Comparison of ENCODE assay signal across 22 mouse cellular contexts in genomic region chr3:159878983-159879382, GRCm38 (mm10). TPM values are rescaled to one million over a fixed set of nuclear protein-coding genes. Genes with fewer than 3 reads are reported as not detected.
DNase-seq lines count a peak whose midpoint lies in the region; ATAC-seq and TF ChIP-seq lines count a peak whose summit lies in the region.
"Had no signal": no experiment of that assay in that cellular context is flagged by ENCODE, and none has a peak within 500 bp of the region (broad histone marks: within the 10 kb centered on the region; RNA-seq: fewer than 3 reads in every experiment).

No protein-coding gene starts in this region.

- no peaks in the 10 kb centered on the region for H3K27me3 ChIP-seq in hindbrain, embryonic 14.5 days (ENCODE audit: control insufficient read depth, insufficient read depth, low read length)
- no peaks in the 10 kb centered on the region for H3K27me3 ChIP-seq in hindbrain, embryonic 16.5 days (replicated peaks; ENCODE audit: control insufficient read depth, insufficient read depth, low read length)
- H3K27me3 ChIP-seq in neural tube, embryonic 11.5 days (ENCODE audit: control insufficient read depth, insufficient read depth, low read length), result no peaks in the 10 kb centered on the region
- H3K27me3 ChIP-seq in forebrain, postnatal 0 days (ENCODE audit: insufficient read depth, low read length), result no peaks in the 10 kb centered on the region
- H3K27me3 ChIP-seq: embryonic facial prominence, embryonic 13.5 days; heart, embryonic 15.5 days; kidney, embryonic 15.5 days; liver, embryonic 13.5 days had no signal

- no peaks in the 10 kb centered on the region for H3K36me3 ChIP-seq in hindbrain, embryonic 14.5 days (replicated peaks; ENCODE audit: control insufficient read depth, insufficient read depth)
- H3K36me3 ChIP-seq in hindbrain, embryonic 16.5 days (ENCODE audit: control insufficient read depth, insufficient read depth, low read length), result no peaks in the 10 kb centered on the region
- H3K36me3 ChIP-seq in neural tube, embryonic 11.5 days (ENCODE audit: control insufficient read depth, insufficient read depth, low read length), result no peaks in the 10 kb centered on the region; the same call in 1 of the 2 replicates
- no peaks in the 10 kb centered on the region for H3K36me3 ChIP-seq in forebrain, postnatal 0 days (ENCODE audit: insufficient read depth)
- H3K36me3 ChIP-seq: liver, embryonic 13.5 days had no signal

- TF ChIP-seq CTCF in forebrain, postnatal 0 days (IDR thresholded peaks at IDR 0.05; ENCODE audit: low read depth), result no peak

- no peaks in the 10 kb centered on the region for H3K9me3 ChIP-seq in hindbrain, embryonic 14.5 days (ENCODE audit: control insufficient read depth, low read length)
- no peaks in the 10 kb centered on the region for H3K9me3 ChIP-seq in hindbrain, embryonic 16.5 days (ENCODE audit: control insufficient read depth, low read length)
- H3K9me3 ChIP-seq in neural tube, embryonic 11.5 days (ENCODE audit: control insufficient read depth, low read length), result no peaks in the 10 kb centered on the region
- H3K9me3 ChIP-seq in forebrain, postnatal 0 days (ENCODE audit: low read length), result no peaks in the 10 kb centered on the region
- H3K9me3 ChIP-seq: embryonic facial prominence, embryonic 13.5 days; heart, embryonic 15.5 days; kidney, embryonic 15.5 days; liver, embryonic 13.5 days had no signal

- no peak overlapping the region for H3K4me3 ChIP-seq in hindbrain, embryonic 14.5 days (replicated peaks; ENCODE audit: low read length)
- no peak overlapping the region for H3K4me3 ChIP-seq in hindbrain, embryonic 16.5 days (ENCODE audit: low read length)
- no peak overlapping the region for H3K4me3 ChIP-seq in neural tube, embryonic 11.5 days (ENCODE audit: low read depth, low read length)
- no peak overlapping the region for H3K4me3 ChIP-seq in forebrain, postnatal 0 days (ENCODE audit: low read depth, low read length)
- H3K4me3 ChIP-seq: embryonic facial prominence, embryonic 13.5 days; erythroblast, embryonic 14.5 days; gastrocnemius, adult 2 months; heart, embryonic 15.5 days; kidney, embryonic 15.5 days; liver, embryonic 13.5 days had no signal

- H3K9ac ChIP-seq in hindbrain, embryonic 14.5 days, result no peak overlapping the region
- no peak overlapping the region for H3K9ac ChIP-seq in hindbrain, embryonic 16.5 days (ENCODE audit: low read depth, low read length)
- no peak overlapping the region for H3K9ac ChIP-seq in neural tube, embryonic 11.5 days (ENCODE audit: low read length)
- H3K9ac ChIP-seq in forebrain, postnatal 0 days, result no peak overlapping the region
- H3K9ac ChIP-seq: embryonic facial prominence, embryonic 13.5 days; heart, embryonic 15.5 days; kidney, embryonic 15.5 days; liver, embryonic 13.5 days had no signal

- DNase-seq in hindbrain, embryonic 14.5 days (ENCODE audit: low spot score), result no peak
- DNase-seq in neural tube, embryonic 11.5 days (ENCODE audit: low spot score), result no peak
- DNase-seq in neural tube, embryonic 10.5 days (ENCODE audit: extremely low spot score, low spot score), result no peak
- DNase-seq in forebrain, postnatal 0 days, result peak; percentile 14
- DNase-seq in cerebellum, adult 11-12 months, result no peak
- DNase-seq: adrenal gland, postnatal 10 days; cerebellum, adult 9-10 months; gastrocnemius, adult 2 months; heart, postnatal 36 days; kidney, adult 11 months; kidney, postnatal 36 days; liver, embryonic 13.5 days; lung, adult 2 months; thymus, postnatal 4 days had no signal

- H3K4me1 ChIP-seq in hindbrain, embryonic 14.5 days (replicated peaks; ENCODE audit: control insufficient read depth, insufficient read depth, low read length), result no peaks in the 10 kb centered on the region
- no peaks in the 10 kb centered on the region for H3K4me1 ChIP-seq in hindbrain, embryonic 16.5 days (ENCODE audit: control insufficient read depth, insufficient read depth, low read depth, low read length)
- no peaks in the 10 kb centered on the region; the same call in 1 of the 2 replicates for H3K4me1 ChIP-seq in neural tube, embryonic 11.5 days (ENCODE audit: control insufficient read depth, insufficient read depth, low read length)
- no peaks in the 10 kb centered on the region for H3K4me1 ChIP-seq in forebrain, postnatal 0 days (ENCODE audit: insufficient read depth)
- H3K4me1 ChIP-seq: embryonic facial prominence, embryonic 13.5 days; kidney, embryonic 15.5 days had no signal

- peak; percentile 34; the same call in 1 of the 2 replicates for ATAC-seq in hindbrain, embryonic 14.5 days (ENCODE audit: low FRiP score)
- no peak for ATAC-seq in hindbrain, embryonic 16.5 days
- ATAC-seq in neural tube, embryonic 11.5 days (ENCODE audit: insufficient read depth, low FRiP score, low TSS enrichment), result peak; percentile 49; the same call in 1 of the 2 replicates
- peak; percentile 81; the same call in 1 of the 2 replicates for ATAC-seq in forebrain, postnatal 0 days
- ATAC-seq in granulocyte monocyte progenitor cell, adult 5-6 weeks (replicated peaks; ENCODE audit: poor library complexity, severe bottlenecking), result no peak
- ATAC-seq: activated CD4-positive, CD25-positive, alpha-beta regulatory T cell, adult 4 months had no signal

- no peak overlapping the region for H3K4me2 ChIP-seq in hindbrain, embryonic 14.5 days (replicated peaks)
- H3K4me2 ChIP-seq in hindbrain, embryonic 16.5 days (ENCODE audit: low read length), result no peak overlapping the region
- H3K4me2 ChIP-seq in neural tube, embryonic 11.5 days (ENCODE audit: low read depth), result no peak overlapping the region
- no peak overlapping the region for H3K4me2 ChIP-seq in forebrain, postnatal 0 days (ENCODE audit: low read depth)
- H3K4me2 ChIP-seq: embryonic facial prominence, embryonic 13.5 days; heart, embryonic 15.5 days; kidney, embryonic 15.5 days; liver, embryonic 13.5 days had no signal

- H3K27ac ChIP-seq in hindbrain, embryonic 14.5 days, result no peak overlapping the region
- H3K27ac ChIP-seq in hindbrain, embryonic 16.5 days (ENCODE audit: low read depth, low read length), result no peak overlapping the region
- H3K27ac ChIP-seq in neural tube, embryonic 11.5 days (ENCODE audit: low read depth, low read length), result no peak overlapping the region
- no peak overlapping the region for H3K27ac ChIP-seq in forebrain, postnatal 0 days (ENCODE audit: low read depth, low read length)
- H3K27ac ChIP-seq: embryonic facial prominence, embryonic 13.5 days; gastrocnemius, adult 2 months; heart, embryonic 15.5 days; kidney, embryonic 15.5 days; liver, embryonic 13.5 days had no signal

RNA-seq across cellular contexts. Expression of gene Wls, which starts 39.5 kb away (rescaled TPM):
- polyA plus RNA-seq in hindbrain, embryonic 14.5 days (2014; fragmentation: Nextera tagmentation; extraction: Ambion mirVana), result 87.9 and 98.1 TPM in 2 replicates
- polyA plus RNA-seq in hindbrain, embryonic 16.5 days (2015; fragmentation: Nextera tagmentation; extraction: Ambion mirVana), result 67.8 and 83.9 TPM in 2 replicates
- 112 and 113 TPM in 2 replicates for polyA plus RNA-seq in neural tube, embryonic 11.5 days (2014; fragmentation: Nextera tagmentation; extraction: Ambion mirVana)
- total RNA-seq in forebrain, postnatal 0 days (2014; rRNA removed), result 31.2 and 39.3 TPM in 2 replicates
- polyA plus RNA-seq in forebrain, postnatal 0 days (2015; fragmentation: Nextera tagmentation; extraction: Ambion mirVana), result 31.6 and 41.3 TPM in 2 replicates
- 82.5 and 84.1 TPM in 2 replicates for total RNA-seq in granulocyte monocyte progenitor cell, adult 5-6 weeks (2014; fragmentation: Nextera tagmentation)
- total RNA-seq in granulocyte monocyte progenitor cell, adult 5-6 weeks (2017), result 70.5 and 91.4 TPM in 2 replicates
- total RNA-seq: MEL had no signal

Comparison
In these comparisons a context has a peak if more than half of its experiments do, and no peak if none do; other contexts are left out.
1. ATAC-seq: peak in hindbrain, embryonic 14.5 days (single experiment), neural tube, embryonic 11.5 days (single experiment) and forebrain, postnatal 0 days (single experiment); none in hindbrain, embryonic 16.5 days (single experiment) and granulocyte monocyte progenitor cell, adult 5-6 weeks (single experiment).